Mouse (Mus musculus) embryonic fibroblast, embryonic 13.5 days (primary cell): ENCODE results near the gene Nmnat2.

ENCODE experiments used
- CTCF ChIP-seq: IDR thresholded peaks from 2 replicates; pipeline ENCODE4 v1.5.1; 2011; ENCODE audit warnings: mild to moderate bottlenecking, control low read depth, low read length, moderate library complexity, borderline replicate concordance; ENCODE audit not compliant: insufficient read depth
- POLR2A ChIP-seq: IDR thresholded peaks from 2 replicates; pipeline ENCODE4 v1.6.1; 2011; ENCODE audit warnings: low read depth, mild to moderate bottlenecking, control low read depth, low read length, moderate library complexity

DNA sequence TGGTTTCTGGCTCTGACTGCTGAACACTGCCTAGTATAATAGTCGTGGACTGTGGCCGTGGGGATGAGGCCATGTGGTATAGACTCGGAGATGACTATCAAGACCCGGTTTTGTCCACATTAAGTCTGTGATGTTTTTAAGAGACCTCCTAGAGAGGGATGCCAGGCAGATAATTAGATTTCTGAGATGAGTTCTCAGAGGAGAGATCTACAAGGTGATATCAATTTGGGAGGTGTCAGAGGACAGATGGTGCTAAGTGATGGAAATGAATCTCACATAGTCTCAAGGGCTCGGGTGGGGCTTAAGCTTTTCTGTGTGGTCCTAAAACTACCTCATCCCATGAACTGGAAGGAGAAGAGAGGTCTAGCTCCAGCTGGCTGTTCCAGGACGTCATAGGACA lies 88.5 kb downstream of the Nmnat2 start:
- TF ChIP-seq CTCF = no peak
- no peak for TF ChIP-seq POLR2A
